Mouse (Mus musculus) liver, embryonic 14.5 days (tissue): ENCODE measurements around the gene Grik2. TPM values are rescaled to one million over a fixed set of nuclear protein-coding genes. Genes with fewer than 3 reads are reported as not detected.

ENCODE experiments used
- ATAC-seq: fragments of 200-750 bp; cut with Nextera tagmentation; 2 replicates; pipeline ENCODE4 v1.8.0; 2017; ENCODE audit warnings: moderate number of reproducible peaks, mild to moderate bottlenecking, moderate library complexity; ENCODE audit not compliant: insufficient read depth
- DNase-seq, 3 experiments: peaks; one replicate each; pipeline ENCODE4 v3.0.0-alpha.2; 2012 to 2013; ENCODE audit warnings: low read depth in 3 of 3, low spot score in 3 of 3
- H3K27ac ChIP-seq: fragments of 300-500 bp; sonication (generic); 2 replicates; pipeline ENCODE4 v1.5.1; 2014; ENCODE audit warnings: moderate library complexity, mild to moderate bottlenecking, control low read depth, inconsistent platforms
- H3K27me3 ChIP-seq: fragments of 300-500 bp; sonication (generic); 2 replicates; pipeline ENCODE4 v1.6.1; 2014; ENCODE audit warnings: mild to moderate bottlenecking, low read length, moderate library complexity; ENCODE audit not compliant: control insufficient read depth, insufficient read depth
- H3K36me3 ChIP-seq: fragments of 300-500 bp; sonication (generic); replicated peaks from 2 replicates; pipeline ENCODE4 v1.6.1; 2014; ENCODE audit warnings: low read depth; ENCODE audit not compliant: control insufficient read depth, insufficient read depth
- H3K4me1 ChIP-seq, 2 experiments: fragments of 200-500 bp in 1 of 2; fragments of 300-500 bp in 1 of 2; sonication (generic) in 1 of 2; replicated peaks; 2 replicates each; pipeline ENCODE4 v1.6.1; 2012 to 2014; ENCODE audit warnings: antibody characterized with exemption in 1 of 2, inconsistent platforms in 1 of 2, low read length in 1 of 2; ENCODE audit not compliant: control insufficient read depth in 2 of 2, insufficient read depth in 2 of 2
- H3K4me2 ChIP-seq: fragments of 300-500 bp; sonication (generic); 2 replicates; pipeline ENCODE4 v1.6.1; 2014; ENCODE audit warnings: low read depth, mild to moderate bottlenecking, control low read depth, moderate library complexity
- H3K4me3 ChIP-seq, 2 experiments: fragments of 200-500 bp in 1 of 2; fragments of 300-500 bp in 1 of 2; sonication (generic) in 1 of 2; 2 replicates each; pipeline ENCODE4 v1.5.1; 2012 to 2014; ENCODE audit warnings: low read depth in 2 of 2, low read length in 2 of 2, mild to moderate bottlenecking in 2 of 2, control low read depth in 1 of 2, inconsistent platforms in 1 of 2, moderate library complexity in 1 of 2; ENCODE audit not compliant: insufficient read depth in 1 of 2
- H3K9ac ChIP-seq: fragments of 300-500 bp; sonication (generic); replicated peaks from 2 replicates; pipeline ENCODE4 v1.6.1; 2014; ENCODE audit warnings: mild to moderate bottlenecking, control low read depth, moderate library complexity
- H3K9me3 ChIP-seq: fragments of 300-500 bp; sonication (generic); 2 replicates; pipeline ENCODE4 v1.6.1; 2016; ENCODE audit warnings: low read length, mixed read lengths; ENCODE audit not compliant: control insufficient read depth
- CTCF ChIP-seq: IDR thresholded peaks from 2 replicates; pipeline ENCODE4 v1.5.1; 2016; ENCODE audit warnings: antibody characterized with exemption, low read depth, control low read depth
- EP300 ChIP-seq: IDR thresholded peaks from 2 replicates; pipeline ENCODE4 v1.6.1; 2016; ENCODE audit warnings: antibody characterized with exemption, low read depth
- WGBS: fragments of 180-500 bp; shearing (Covaris S2); extraction: QIAGEN DNeasy Blood & Tissue Kit; methylation state at CpG from one replicate; pipeline ENCODE4 v1.1.7; 2014; ENCODE audit not compliant: insufficient replicate concordance; 5-methylcytosine and 5-hydroxymethylcytosine counted together
- polyA plus RNA-seq, 2 experiments: library from polyadenylated mRNA; depleted of rRNA in 1 of 2; stranded (reverse) in 1 of 2; unstranded in 1 of 2; fragments of >200 nt; fragmentation: Nextera tagmentation in 1 of 2; extraction: Ambion mirVana in 1 of 2; gene quantifications; 2 replicates each; pipeline versions ENCODE4 v1.2.1 to v1.2.3; 2012 to 2014

Grik2 gene
- polyA plus RNA-seq, 2 experiments: 0.03 TPM; not detected in 1

- Histone ChIP-seq H3K27me3 (no peaks in the 10 kb centered on the region), H3K9me3 (no peaks in the 10 kb centered on the region), H3K4me2 (no peak overlapping the region), H3K36me3 (no peaks in the 10 kb centered on the region), H3K4me3 (no peak overlapping the region), H3K9ac (no peak overlapping the region), H3K27ac (no peak overlapping the region), H3K4me1 (no peaks in the 10 kb centered on the region)
- TF ChIP-seq EP300: no peak
- TF ChIP-seq CTCF: no peak
- no peak for DNase-seq
- ATAC-seq: no peak
Observed at GRCm38 (mm10) chr10:49473613-49474012, 315.0 kb downstream of the Grik2 start.

GRCm38 (mm10) chr10:49456791-49457190 is 331.8 kb downstream of the Grik2 start:
- ATAC-seq (no peak), DNase-seq (no peak)
- Histone ChIP-seq H3K9me3 (no peaks in the 10 kb centered on the region), H3K27ac (no peak overlapping the region), H3K9ac (no peak overlapping the region), H3K4me1 (no peaks in the 10 kb centered on the region), H3K27me3 (no peaks in the 10 kb centered on the region), H3K4me2 (no peak overlapping the region), H3K4me3 (no peak overlapping the region), H3K36me3 (no peaks in the 10 kb centered on the region)
- TF ChIP-seq CTCF: no peak
- TF ChIP-seq EP300: no peak
- WGBS: 68% methylated on average over 2 of the region's 2 CpGs

GRCm38 (mm10) chr10:49453535-49453934 is 335.0 kb downstream of the Grik2 start:
- Histone ChIP-seq H3K36me3 (no peaks in the 10 kb centered on the region), H3K4me3 (no peak overlapping the region), H3K27me3 (no peaks in the 10 kb centered on the region), H3K9ac (no peak overlapping the region), H3K4me2 (no peak overlapping the region), H3K27ac (no peak overlapping the region), H3K9me3 (no peaks in the 10 kb centered on the region), H3K4me1 (no peaks in the 10 kb centered on the region)
- TF ChIP-seq EP300 (no peak), CTCF (no peak)
- DNase-seq: no peak
- ATAC-seq: no peak

- H3K4me2 ChIP-seq: no peak overlapping the region
- no peaks in the 10 kb centered on the region for H3K4me1 ChIP-seq
- no peak for TF ChIP-seq CTCF
- TF ChIP-seq EP300: no peak
- H3K27me3 ChIP-seq: no peaks in the 10 kb centered on the region
- no peak overlapping the region for H3K27ac ChIP-seq
- H3K9me3 ChIP-seq: no peaks in the 10 kb centered on the region
- 45% methylated on average over 1 of the region's 1 CpGs for WGBS
- H3K4me3 ChIP-seq: no peak overlapping the region
- DNase-seq (no peak), ATAC-seq (no peak)
- H3K36me3 ChIP-seq: no peaks in the 10 kb centered on the region
- no peak overlapping the region for H3K9ac ChIP-seq
Observed at GRCm38 (mm10) chr10:49441369-49441768, 347.2 kb downstream of the Grik2 start.

- Histone ChIP-seq H3K36me3 (no peaks in the 10 kb centered on the region), H3K9me3 (no peaks in the 10 kb centered on the region), H3K27me3 (no peaks in the 10 kb centered on the region), H3K4me3 (no peak overlapping the region), H3K4me1 (no peaks in the 10 kb centered on the region), H3K4me2 (no peak overlapping the region), H3K9ac (no peak overlapping the region), H3K27ac (no peak overlapping the region)
- TF ChIP-seq CTCF (no peak), EP300 (no peak)
- no peak for ATAC-seq
- WGBS: 43% methylated on average over 2 of the region's 2 CpGs
- no peak for DNase-seq
Observed at GRCm38 (mm10) chr10:49437057-49437456, 351.5 kb downstream of the Grik2 start.

- H3K4me2 ChIP-seq: no peak overlapping the region
- no peaks in the 10 kb centered on the region for H3K9me3 ChIP-seq
- 65% methylated on average over 2 of the region's 2 CpGs for WGBS
- no peak overlapping the region for H3K27ac ChIP-seq
- H3K36me3 ChIP-seq: no peaks in the 10 kb centered on the region
- H3K4me1 ChIP-seq: no peaks in the 10 kb centered on the region
- no peaks in the 10 kb centered on the region for H3K27me3 ChIP-seq
- TF ChIP-seq CTCF: no peak
- TF ChIP-seq EP300: no peak
- ATAC-seq: no peak
- DNase-seq: no peak
- no peak overlapping the region for H3K4me3 ChIP-seq
- H3K9ac ChIP-seq: no peak overlapping the region
Observed at GRCm38 (mm10) chr10:49436301-49436700, 352.3 kb downstream of the Grik2 start.
